Mouse (Mus musculus): Measurements from ENCODE around the gene Resp18.
"Not testable (repeated sequence)": the region's sequence is repeated elsewhere in the genome, so short reads cannot be mapped to it uniquely, and the experiment has no call there.

Resp18 gene

DNA sequence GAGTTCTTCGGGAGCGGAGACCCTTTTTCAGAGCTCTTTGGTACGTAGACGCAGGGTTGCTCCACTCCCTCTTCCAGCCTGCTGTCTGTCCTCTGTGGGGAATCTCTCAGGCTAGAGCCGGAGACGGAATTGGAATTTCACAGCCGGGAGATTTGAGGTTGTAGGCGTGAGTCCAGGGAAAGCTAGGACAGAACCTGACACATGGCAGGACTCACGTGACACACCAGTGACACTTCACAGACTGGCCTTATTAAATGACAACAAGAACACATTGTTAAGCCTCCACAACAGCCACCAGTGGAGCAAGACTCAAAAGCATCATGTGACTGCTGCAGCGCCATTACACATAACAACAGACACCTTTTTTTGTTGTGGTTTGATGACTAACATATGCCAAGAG, 38.6 kb downstream of the Resp18 start:
- DNase-seq (ENCODE audit: low read depth in 1 of 2, low spot score in 2 of 2) = no peak

DNA sequence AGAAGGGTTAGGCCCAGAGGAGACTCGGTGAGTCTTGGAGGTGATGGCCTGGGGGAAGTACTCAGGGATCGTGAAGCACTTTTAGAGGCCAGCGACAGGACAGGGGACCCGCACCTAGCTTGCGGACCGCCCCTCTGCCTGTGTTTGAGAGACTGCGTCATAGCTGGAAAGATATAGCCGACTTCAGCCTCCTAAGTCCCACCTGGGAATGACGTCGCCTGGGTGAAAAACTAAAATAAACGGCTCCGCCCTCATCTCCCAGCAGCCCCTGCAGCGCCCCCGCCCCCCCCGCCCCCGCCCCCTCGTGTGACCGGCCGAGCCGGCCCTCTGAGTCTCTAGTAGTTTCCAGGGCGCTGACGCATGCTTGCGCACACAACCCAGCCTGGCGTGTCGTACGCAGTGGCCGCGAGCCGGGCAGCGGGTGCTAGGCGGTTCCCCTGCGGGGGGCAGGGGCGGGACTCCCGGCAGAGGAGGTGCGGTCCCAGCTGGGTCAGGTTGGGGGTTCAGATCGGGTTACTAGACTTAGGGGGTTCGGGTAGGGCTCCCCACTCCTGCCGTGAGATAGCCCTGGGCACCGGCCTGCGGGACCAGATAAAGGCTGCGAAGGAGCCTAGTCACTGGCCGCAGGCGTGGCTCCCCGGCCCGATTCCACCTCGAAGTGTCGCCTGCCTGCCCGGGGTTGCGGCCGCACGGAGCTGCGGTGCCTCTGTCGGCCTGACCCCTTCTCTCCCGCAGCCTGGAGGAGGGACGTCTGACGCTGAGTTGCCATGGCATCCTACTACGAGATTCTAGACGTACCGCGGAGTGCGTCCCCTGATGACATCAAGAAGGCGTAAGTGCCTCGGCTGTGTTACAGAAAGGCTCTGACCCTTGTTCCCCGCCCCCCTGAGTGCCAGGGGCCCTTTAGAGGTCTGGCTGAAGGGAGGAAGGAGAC, 41.8 kb downstream of the Resp18 start, which contains the start of gene Dnajb2:
Gene Dnajb2 (plus strand): TSS at position 290 of the 934 bp plus-strand sequence.
- peak in 1 of 2 experiments; percentile 58 for DNase-seq (ENCODE audit: low read depth in 1 of 2, low spot score in 2 of 2)

DNA sequence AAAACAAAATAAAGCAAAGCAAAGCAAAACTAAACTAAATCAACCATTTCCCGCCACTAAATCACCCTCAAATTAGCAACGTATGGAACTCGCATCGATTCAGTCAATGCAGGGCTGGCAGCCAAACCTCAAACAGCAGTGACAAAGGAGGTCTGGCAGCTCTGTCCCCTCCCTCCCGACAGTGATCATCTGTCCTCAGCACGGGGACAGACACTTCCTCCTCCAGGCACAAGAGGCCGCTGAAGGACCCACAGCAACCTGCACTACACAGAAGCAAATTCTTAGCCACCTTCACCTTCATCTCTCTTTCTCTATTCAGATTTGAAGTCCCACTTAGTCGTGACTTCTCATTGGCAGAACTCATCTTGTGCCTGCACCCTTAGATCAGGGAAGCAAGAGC, 43.6 kb downstream of the Resp18 start:
- peak in 1 of 2 experiments; percentile 25 for DNase-seq (ENCODE audit: low read depth in 1 of 2, low spot score in 2 of 2)

DNA sequence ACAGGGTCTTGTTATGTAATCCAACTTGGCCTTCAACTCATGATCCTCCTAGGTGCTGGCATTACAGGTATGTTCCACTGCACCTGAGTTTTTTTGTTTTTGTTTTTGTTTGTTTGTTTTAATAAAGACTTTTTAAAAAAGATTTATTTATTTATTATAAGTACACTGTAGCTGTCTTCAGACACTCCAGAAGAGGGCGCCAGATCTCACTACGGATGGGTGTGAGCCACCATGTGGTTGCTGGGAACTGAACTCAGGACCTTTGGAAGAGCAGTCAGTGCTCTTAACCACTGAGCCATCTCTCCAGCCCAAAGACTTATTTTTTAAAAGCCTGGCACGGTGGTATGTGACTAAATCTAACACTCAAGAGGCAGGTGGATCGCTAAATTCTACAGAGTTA, 45.7 kb downstream of the Resp18 start:
- not testable (repeated sequence) for DNase-seq (ENCODE audit: low read depth in 1 of 2, low spot score in 2 of 2)

DNA sequence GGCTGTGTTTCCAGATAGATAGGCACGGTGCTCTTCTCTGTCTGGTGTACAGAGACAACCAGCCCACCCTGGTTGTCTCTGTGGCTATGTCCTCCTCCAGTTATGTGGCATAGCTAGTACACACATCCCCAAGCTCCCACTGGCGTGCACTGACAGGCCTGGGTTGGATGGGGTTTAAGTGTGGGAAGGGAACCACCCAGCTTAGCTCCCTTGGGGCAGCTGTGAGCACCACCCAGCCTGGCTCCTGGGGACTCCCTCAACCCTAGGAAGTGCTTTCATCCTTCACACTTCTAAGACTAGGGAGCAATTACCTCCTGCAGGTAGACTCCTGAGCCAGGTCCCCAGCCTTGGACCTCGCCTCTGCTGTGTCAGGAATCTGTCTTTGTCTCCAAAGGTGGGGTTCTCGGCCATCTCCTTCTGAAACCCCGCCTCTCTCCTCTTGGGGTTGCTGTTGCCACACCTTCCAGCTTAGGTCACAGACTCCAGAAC, 46.5 kb downstream of the Resp18 start, which contains the start of gene A630095N17Rik:
Gene A630095N17Rik (minus strand): TSS at position 439 of the 489 bp plus-strand sequence.
- no peak for DNase-seq (ENCODE audit: low read depth in 1 of 2, low spot score in 2 of 2)

DNA sequence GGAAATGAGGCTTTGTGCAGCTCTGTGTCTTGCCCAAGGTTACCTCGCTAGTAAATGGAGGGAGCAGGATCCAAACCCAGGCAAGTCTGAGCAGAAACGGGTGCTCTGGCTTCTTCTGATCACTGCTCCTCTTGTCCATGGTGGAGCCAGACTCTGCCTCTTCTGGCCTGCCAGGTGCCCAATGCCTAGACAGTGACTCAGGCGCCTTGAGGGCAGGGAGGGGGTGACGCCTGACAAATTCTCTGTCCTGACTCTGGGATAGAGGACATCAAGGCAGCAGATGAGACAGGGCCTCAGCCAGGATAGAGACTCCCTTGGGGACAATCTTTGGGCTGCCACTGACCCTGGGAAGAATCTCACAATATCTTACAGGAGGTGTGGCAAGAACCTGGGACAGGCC, 47.0 kb downstream of the Resp18 start:
- no peak for DNase-seq (ENCODE audit: low read depth in 1 of 2, low spot score in 2 of 2)

DNA sequence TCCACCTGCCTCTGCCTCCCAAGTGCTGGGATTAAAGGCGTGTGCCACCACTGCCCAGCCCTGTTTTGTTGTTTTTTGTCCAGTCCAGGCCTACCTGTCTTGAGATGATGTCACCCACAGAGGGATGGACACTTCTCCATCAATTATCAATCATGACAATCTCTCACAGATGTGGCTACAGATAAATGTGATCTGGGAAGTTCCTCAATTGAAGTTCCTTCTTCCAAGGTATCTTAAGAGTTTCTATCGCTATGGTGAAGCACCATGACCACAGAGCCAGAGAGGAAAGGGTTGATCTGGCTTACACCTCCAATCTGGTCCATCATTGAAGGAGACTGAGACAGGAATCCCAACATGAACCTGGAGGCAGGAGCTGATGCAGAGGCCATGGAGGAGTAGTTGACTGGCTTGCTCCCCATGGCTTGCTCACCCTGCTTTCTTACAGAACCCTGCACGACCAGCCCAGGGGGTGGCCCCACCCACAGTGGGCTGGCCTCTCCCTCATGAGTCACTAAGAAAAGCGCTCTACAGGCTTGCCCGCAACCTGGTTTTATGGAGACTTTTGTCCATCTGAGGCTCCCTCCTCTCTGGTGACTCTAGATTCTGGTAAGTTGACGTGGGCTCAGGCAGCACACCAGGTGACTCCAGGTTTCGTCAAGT, 47.8 kb downstream of the Resp18 start:
- peak in 1 of 2 experiments; percentile 51 for DNase-seq (ENCODE audit: low read depth in 1 of 2, low spot score in 2 of 2)

DNA sequence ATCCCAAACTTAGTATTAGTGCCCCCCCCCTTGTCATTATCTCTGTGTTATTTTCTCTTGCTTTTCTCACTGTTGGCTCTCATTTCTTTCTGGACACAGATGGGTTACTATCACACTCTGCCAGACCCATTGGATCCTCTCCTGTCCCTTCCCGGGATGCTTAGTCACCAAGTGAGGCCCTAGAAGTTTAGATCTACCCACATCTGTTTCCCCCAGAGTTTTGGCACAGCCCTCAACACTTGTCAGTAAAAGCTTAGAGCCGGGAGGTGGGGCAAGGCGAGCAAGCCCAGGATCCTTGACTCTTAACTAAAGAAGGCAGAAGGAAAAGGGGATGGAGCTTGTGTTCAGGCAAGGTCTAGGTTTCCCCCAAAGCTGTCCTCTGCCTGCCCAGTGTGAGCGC, 49.1 kb downstream of the Resp18 start:
- no peak for DNase-seq (ENCODE audit: low read depth in 1 of 2, low spot score in 2 of 2)

DNA sequence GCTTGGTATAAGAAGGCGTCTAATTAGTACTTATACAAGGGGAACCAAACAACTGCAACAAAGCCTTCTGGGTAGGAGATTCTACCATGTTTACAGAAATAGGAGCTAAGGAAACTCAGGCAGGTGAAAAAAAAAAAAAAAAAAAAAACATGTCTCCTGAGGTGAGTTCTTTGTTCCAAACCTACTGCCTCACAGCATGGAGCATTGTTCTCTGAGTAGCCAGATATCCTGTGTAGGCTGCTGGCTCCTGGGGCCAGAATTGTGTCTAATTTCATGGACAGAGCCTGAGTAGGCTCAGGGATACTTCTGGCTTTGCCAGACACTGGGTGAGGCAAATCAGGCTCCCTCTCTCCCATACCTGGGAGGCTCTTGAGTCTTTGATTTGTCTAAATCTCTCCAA, 50.6 kb downstream of the Resp18 start:
- no peak for DNase-seq (ENCODE audit: low read depth in 1 of 2, low spot score in 2 of 2)

DNA sequence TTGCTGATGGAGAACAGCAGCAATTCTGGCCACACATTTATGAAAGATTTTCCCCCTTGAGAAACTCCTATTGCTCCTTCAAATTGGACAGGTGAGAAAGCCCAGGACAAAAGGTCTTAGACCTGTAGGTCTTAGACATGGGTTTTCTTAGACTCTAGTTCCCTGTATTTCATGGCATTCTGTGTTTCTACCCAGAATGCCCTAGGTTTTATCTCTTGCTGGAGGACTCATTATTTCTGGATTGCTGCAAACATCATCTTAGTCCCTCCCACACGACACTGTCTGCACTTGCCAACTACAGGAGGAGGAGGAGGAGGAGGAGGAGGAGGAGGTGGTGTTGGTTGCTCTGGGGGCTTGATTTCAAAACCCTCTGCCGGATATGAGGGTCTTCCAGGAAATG, 52.1 kb downstream of the Resp18 start:
- DNase-seq (ENCODE audit: low read depth in 1 of 2, low spot score in 2 of 2) = no peak

DNA sequence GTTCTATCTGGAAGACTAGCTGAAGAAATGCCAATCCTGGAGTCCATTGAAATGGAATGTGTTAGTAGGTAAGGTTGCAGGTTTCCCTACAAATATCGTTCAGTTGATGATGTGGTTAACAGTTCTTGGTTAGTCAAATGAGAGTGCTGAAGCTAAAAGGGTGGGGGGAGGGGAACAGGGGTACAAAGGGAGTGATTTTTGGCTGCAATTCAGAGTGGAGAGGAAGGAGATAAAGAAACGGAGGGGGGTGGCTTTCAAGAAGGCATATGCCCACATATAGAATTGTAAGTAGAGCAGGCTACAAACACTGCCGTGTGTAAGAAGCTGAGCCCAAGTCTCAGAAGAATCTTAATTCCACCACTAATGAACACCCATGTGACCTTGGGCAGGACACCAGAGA, 52.7 kb downstream of the Resp18 start:
- no peak for DNase-seq (ENCODE audit: low read depth in 1 of 2, low spot score in 2 of 2)

DNA sequence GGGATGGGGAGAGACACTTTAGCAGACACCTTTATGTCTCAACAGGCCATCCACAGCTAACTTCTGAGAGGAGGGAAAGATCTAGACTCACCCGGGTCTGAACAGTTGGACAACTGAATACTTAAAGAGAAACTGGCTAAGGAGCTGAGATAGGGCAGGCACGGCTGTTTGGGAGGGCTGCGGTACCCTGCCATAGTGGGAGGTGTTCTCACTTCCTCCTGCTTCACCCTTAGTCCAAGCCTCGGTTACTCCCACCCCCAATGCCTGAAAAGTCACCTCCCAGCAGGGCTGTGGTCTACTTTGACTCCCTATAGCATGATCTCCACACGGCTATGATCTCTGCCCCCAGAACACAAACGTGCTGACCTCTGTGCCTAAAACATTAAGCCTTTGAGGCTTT, 54.7 kb downstream of the Resp18 start:
- no peak for DNase-seq (ENCODE audit: low read depth in 1 of 2, low spot score in 2 of 2)

DNA sequence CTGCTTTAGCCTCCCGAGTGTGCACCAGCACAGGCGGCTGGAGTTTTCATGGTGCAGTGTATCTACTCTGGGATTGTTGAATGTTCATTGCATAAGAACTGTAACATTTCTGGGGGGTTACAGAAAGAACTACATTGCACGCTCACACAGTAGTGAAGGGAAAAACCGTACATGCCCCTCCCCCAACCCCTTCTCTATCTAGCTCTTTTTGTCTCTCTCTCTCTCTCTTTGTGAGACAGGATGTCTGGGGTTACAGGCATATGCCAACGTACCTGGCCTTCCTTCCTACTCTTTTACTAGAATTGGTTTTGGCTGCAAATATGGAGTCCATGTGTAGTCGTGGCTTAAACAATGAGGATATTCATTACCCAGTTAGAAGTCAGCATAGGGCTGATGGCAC, 55.3 kb downstream of the Resp18 start:
- no peak for DNase-seq (ENCODE audit: low read depth in 1 of 2, low spot score in 2 of 2)
